Mouse (Mus musculus): ENCODE results near the gene Gstz1. TPM values are rescaled to one million over a fixed set of nuclear protein-coding genes. Genes with fewer than 3 reads are reported as not detected.

The Gstz1 gene
- total and polyA plus RNA-seq, 2 experiments from 2014 or later: 44.9 to 60.7 TPM

DNA sequence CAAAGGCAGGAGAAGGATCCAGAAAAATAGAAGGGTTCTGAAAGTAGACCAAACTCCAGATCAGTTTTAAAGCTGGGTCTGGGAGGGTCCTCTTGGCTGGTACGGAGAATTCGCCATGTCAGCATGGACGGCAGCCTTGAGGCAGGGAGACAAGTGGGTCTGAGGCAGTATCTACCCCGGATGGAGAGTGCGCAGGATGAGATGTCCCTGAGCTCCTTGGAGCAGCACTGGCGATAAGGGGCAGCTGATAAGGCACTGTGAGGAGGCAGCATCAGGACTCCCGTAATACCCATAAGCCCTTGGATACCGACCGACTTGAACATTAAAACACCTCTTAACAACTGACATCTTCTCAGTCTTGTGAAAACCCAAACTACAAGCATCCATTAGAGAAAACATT is 14.2 kb upstream of the Gstz1 start:
- ATAC-seq (ENCODE audit: low FRiP score): no peak
- H3K4me1 ChIP-seq (ENCODE audit: insufficient read depth, low read length): no peaks in the 10 kb centered on the region
- H3K9ac ChIP-seq (replicated peaks; ENCODE audit: low read length, poor library complexity, severe bottlenecking): no peak overlapping the region
- no peak overlapping the region for H3K4me2 ChIP-seq (ENCODE audit: low read depth, low read length, poor library complexity, severe bottlenecking)
- DNase-seq (ENCODE audit: low spot score): no peak
- no peak overlapping the region for H3K27ac ChIP-seq (ENCODE audit: low read depth, low read length)
- H3K27me3 ChIP-seq (ENCODE audit: insufficient read depth, low read length): no peaks in the 10 kb centered on the region
- no peak for TF ChIP-seq CTCF (IDR thresholded peaks at IDR 0.05)
- WGBS: 96% methylated on average over 9 of the region's 9 CpGs
- no peaks in the 10 kb centered on the region for H3K9me3 ChIP-seq (ENCODE audit: low read length)
- H3K36me3 ChIP-seq (ENCODE audit: insufficient read depth, low read length): peaks cover 23% of the 10 kb centered on the region
- H3K4me3 ChIP-seq (ENCODE audit: low read depth, low read length): no peak overlapping the region

DNA sequence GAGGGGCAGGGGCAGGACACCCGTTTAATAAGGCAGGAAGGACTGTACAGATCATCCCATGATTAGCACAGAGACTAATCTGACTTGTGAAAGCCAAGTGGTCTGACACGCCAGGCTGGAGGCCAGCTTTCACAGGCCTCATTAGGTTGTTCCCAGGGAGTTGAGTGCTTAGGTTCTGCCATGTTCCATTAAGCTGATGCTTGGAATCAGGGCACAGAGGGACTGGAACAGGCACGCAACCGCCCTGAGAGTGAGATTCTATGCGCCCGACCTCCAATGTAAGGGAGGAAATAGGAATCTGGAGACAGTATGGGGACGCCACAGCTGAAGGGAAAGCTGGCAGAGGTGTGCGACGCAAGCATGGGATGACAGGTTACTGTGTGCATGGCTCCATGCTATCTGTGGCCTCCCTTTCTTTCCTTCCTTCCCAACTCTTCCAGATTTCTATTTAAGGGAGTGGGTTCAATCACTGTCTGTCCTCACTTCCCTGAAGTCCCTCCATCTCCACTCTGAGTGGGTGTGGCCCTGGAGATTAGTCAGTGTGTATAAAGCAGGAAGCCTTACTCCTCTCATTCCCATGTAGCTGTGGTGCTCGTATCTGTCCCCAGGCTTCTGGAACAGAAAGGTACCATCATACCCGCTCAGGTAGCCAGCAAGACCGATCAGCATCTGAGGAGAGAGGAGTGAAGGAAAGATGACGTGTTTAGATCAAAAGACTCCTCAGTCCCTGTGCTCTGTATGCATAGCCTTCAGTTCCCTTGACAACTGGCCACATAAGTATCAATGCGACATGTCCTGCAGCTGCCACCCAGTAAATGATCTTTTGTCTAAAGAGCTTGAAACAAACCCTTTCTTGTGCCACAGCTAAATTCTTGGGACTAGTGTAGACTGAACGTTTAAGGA is 9.3 kb upstream of the Gstz1 start:
- DNase-seq (ENCODE audit: low spot score) (peak; percentile 54), ATAC-seq (ENCODE audit: low FRiP score) (peak; percentile 65)
- Histone ChIP-seq H3K36me3 (ENCODE audit: insufficient read depth, low read length) (peaks cover 9% of the 10 kb centered on the region; the same call in 1 of the 2 replicates), H3K9me3 (ENCODE audit: low read length) (no peaks in the 10 kb centered on the region), H3K4me3 (ENCODE audit: low read depth, low read length) (no peak overlapping the region), H3K4me1 (ENCODE audit: insufficient read depth, low read length) (no peaks in the 10 kb centered on the region), H3K9ac (replicated peaks; ENCODE audit: low read length, poor library complexity, severe bottlenecking) (no peak overlapping the region), H3K4me2 (ENCODE audit: low read depth, low read length, poor library complexity, severe bottlenecking) (no peak overlapping the region), H3K27ac (ENCODE audit: low read depth, low read length) (no peak overlapping the region), H3K27me3 (ENCODE audit: insufficient read depth, low read length) (no peaks in the 10 kb centered on the region)
- no peak for TF ChIP-seq CTCF (IDR thresholded peaks at IDR 0.05)
- 44% methylated on average over 15 of the region's 15 CpGs for WGBS

DNA sequence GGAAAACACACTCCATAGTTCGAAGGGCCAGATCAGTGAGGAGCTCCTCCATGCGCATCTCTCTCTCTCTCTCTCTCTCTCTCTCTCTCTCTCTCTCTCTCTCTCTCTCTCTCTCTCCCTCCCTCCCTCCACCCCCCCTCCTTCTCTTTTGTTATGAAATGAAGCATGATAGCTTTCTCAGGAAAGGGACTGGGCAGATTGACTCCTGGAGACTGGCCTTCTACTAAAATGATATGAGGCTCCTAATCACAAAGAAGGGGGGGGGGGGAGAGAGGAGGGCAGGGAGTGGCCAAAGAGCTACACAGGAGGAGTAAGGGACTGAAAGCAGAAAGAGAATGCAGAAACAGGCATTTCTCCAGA is 8.6 kb upstream of the Gstz1 start:
- DNase-seq (ENCODE audit: low spot score) (no peak), ATAC-seq (ENCODE audit: low FRiP score) (no peak)
- Histone ChIP-seq H3K4me3 (ENCODE audit: low read depth, low read length) (no peak overlapping the region), H3K36me3 (ENCODE audit: insufficient read depth, low read length) (peaks cover 8% of the 10 kb centered on the region; the same call in 1 of the 2 replicates), H3K9ac (replicated peaks; ENCODE audit: low read length, poor library complexity, severe bottlenecking) (no peak overlapping the region), H3K27me3 (ENCODE audit: insufficient read depth, low read length) (no peaks in the 10 kb centered on the region), H3K4me1 (ENCODE audit: insufficient read depth, low read length) (no peaks in the 10 kb centered on the region), H3K4me2 (ENCODE audit: low read depth, low read length, poor library complexity, severe bottlenecking) (no peak overlapping the region), H3K9me3 (ENCODE audit: low read length) (no peaks in the 10 kb centered on the region), H3K27ac (ENCODE audit: low read depth, low read length) (no peak overlapping the region)
- TF ChIP-seq CTCF (IDR thresholded peaks at IDR 0.05): no peak
- 19% methylated on average over 2 of the region's 2 CpGs for WGBS

DNA sequence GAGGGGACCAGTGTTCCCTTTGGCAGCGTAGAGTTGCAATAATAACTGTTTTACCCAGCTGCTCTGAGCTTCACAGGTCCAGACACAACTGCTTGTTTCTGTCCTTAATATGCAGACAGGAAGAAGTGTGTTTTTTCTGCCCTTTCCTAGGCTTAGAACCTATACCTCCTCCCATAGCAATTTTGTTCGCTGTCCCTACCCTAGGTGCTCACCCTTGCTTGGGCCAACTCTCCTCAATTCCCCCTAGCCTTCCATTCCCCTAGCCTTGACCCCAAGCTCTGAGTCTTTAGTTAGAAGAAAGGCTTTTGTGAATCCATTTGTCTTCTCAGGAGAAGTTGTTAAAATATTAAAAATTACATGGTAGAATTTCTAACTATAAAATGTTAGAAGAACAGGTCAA is 8.2 kb upstream of the Gstz1 start:
- DNase-seq (ENCODE audit: low spot score) (no peak), ATAC-seq (ENCODE audit: low FRiP score) (no peak)
- H3K27me3 ChIP-seq (ENCODE audit: insufficient read depth, low read length): no peaks in the 10 kb centered on the region
- H3K36me3 ChIP-seq (ENCODE audit: insufficient read depth, low read length): peaks cover 8% of the 10 kb centered on the region; the same call in 1 of the 2 replicates
- H3K9ac ChIP-seq (replicated peaks; ENCODE audit: low read length, poor library complexity, severe bottlenecking): no peak overlapping the region
- no peak overlapping the region for H3K4me2 ChIP-seq (ENCODE audit: low read depth, low read length, poor library complexity, severe bottlenecking)
- H3K4me3 ChIP-seq (ENCODE audit: low read depth, low read length): no peak overlapping the region
- WGBS: 45% methylated on average over 2 of the region's 2 CpGs
- H3K9me3 ChIP-seq (ENCODE audit: low read length): no peaks in the 10 kb centered on the region
- no peaks in the 10 kb centered on the region for H3K4me1 ChIP-seq (ENCODE audit: insufficient read depth, low read length)
- TF ChIP-seq CTCF (IDR thresholded peaks at IDR 0.05): no peak
- no peak overlapping the region for H3K27ac ChIP-seq (ENCODE audit: low read depth, low read length)

DNA sequence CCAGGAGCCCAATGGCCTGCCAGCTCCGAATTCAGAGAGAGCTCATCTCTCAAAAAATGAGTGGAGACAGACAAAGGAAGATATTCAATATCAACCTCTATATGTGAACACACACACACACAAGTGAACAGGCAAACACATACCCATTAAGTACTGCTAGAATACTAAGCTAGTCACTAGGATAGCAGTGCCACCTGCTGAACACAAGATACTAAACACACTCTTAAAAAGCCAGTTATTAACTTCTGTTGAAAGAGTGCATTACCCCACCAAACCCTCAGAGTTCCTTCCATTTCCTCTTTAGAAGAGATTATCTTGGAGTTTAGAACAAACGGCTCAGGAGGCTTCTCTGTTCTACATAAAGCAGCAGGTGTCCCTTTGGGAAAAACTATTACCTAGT is 4.8 kb upstream of the Gstz1 start:
- ATAC-seq (ENCODE audit: low FRiP score) (no peak), DNase-seq (ENCODE audit: low spot score) (no peak)
- 0 out of 2 replicates have a peak, but pooled peaks cover 2% of the 10 kb centered on the region for H3K36me3 ChIP-seq (ENCODE audit: insufficient read depth, low read length)
- WGBS: 81% methylated on average over 2 of the region's 2 CpGs
- H3K9ac ChIP-seq (replicated peaks; ENCODE audit: low read length, poor library complexity, severe bottlenecking): no peak overlapping the region
- no peak for TF ChIP-seq CTCF (IDR thresholded peaks at IDR 0.05)
- H3K27me3 ChIP-seq (ENCODE audit: insufficient read depth, low read length): no peaks in the 10 kb centered on the region
- H3K27ac ChIP-seq (ENCODE audit: low read depth, low read length): no peak overlapping the region
- 0 out of 2 replicates have a peak, but pooled peaks cover 3% of the 10 kb centered on the region for H3K4me1 ChIP-seq (ENCODE audit: insufficient read depth, low read length)
- H3K4me2 ChIP-seq (ENCODE audit: low read depth, low read length, poor library complexity, severe bottlenecking): no peak overlapping the region
- no peaks in the 10 kb centered on the region for H3K9me3 ChIP-seq (ENCODE audit: low read length)
- H3K4me3 ChIP-seq (ENCODE audit: low read depth, low read length): no peak overlapping the region

DNA sequence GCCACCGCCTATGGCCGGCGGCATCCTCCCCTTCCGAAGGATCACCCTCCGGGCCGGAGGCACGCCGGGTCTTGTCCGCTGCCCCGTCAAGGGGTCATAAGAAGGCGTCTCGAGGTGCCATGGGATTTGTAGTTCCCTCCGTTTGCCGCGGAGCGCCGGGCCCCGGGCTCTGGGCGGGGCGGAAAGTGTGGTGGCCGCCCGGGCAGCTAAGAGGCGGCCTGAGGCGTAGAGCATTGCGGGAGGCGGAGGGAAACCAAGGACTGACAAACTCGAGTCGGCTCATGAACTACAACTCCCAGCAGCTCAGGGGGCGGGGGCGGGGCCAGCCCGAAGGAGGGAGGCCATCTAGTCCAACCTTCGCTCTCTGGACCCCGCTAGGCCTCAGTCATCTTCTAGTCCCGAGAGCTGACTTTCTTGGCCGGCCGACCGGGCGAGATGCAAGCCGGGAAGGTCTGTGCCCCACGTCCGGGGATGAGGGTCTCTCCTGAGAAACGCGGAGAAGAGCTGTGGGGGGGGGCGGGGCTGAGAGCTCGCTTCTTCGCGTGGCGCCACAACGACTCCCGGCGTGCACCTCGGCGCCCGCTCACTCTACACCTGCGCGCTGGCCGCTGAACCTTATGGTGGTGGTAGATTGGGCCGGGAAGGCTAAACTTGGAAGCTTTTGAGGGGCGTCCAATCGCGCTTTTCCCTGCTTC is 577 bp downstream of the Gstz1 start, which contains the start of gene Pomt2:
TSS of gene Pomt2 (minus strand) at position 574 of the 695 bp plus-strand sequence.
- under 1% methylated on average over 57 of the region's 61 CpGs for WGBS
- 0 out of 2 replicates have a peak, but pooled peaks have one; percentile 0 for TF ChIP-seq CTCF (IDR thresholded peaks at IDR 0.05)

More for the DNA sequence above, 577 bp downstream of the Gstz1 start, which contains the start of gene Pomt2:
- Histone ChIP-seq H3K9ac (replicated peaks; ENCODE audit: low read length, poor library complexity, severe bottlenecking) (peak within 1 kb of the TSS; percentile 79), H3K27ac (ENCODE audit: low read depth, low read length) (peak within 1 kb of the TSS; percentile 96), H3K4me1 (ENCODE audit: insufficient read depth, low read length) (0 out of 2 replicates have a peak, but pooled peaks cover 3% of the 10 kb centered on the region), H3K9me3 (ENCODE audit: low read length) (no peaks in the 10 kb centered on the region), H3K4me3 (ENCODE audit: low read depth, low read length) (peak within 1 kb of the TSS; percentile 85), H3K36me3 (ENCODE audit: insufficient read depth, low read length) (no peaks in the 10 kb centered on the region), H3K27me3 (ENCODE audit: insufficient read depth, low read length) (no peaks in the 10 kb centered on the region), H3K4me2 (ENCODE audit: low read depth, low read length, poor library complexity, severe bottlenecking) (peak within 1 kb of the TSS; percentile 69)
- peak; percentile 96 for ATAC-seq (ENCODE audit: low FRiP score)
- DNase-seq (ENCODE audit: low spot score): peak; percentile 95

Measured in midbrain, postnatal 0 days (tissue).